Mouse (Mus musculus) forebrain, embryonic 12.5 days (tissue): ENCODE measurements around the gene Gm49486. TPM values are rescaled to one million over a fixed set of nuclear protein-coding genes. Genes with fewer than 3 reads are reported as not detected.

Experiments
- ATAC-seq: fragments of 200-750 bp; cut with Nextera tagmentation; 2 replicates; pipeline ENCODE4 v1.8.0; 2017; ENCODE audit warnings: moderate TSS enrichment; ENCODE audit not compliant: low FRiP score
- H3K27ac ChIP-seq: fragments of 300-500 bp; sonication (generic); 2 replicates; pipeline ENCODE4 v1.5.1; 2016; ENCODE audit warnings: mild to moderate bottlenecking
- H3K27me3 ChIP-seq: fragments of 300-500 bp; sonication (generic); 2 replicates; pipeline ENCODE4 v1.6.1; 2016; ENCODE audit warnings: mild to moderate bottlenecking
- H3K36me3 ChIP-seq: fragments of 300-500 bp; sonication (generic); replicated peaks from 2 replicates; pipeline ENCODE4 v1.6.1; 2016; ENCODE audit warnings: mild to moderate bottlenecking
- H3K4me1 ChIP-seq: fragments of 300-500 bp; sonication (generic); 2 replicates; pipeline ENCODE4 v1.6.1; 2016
- H3K4me2 ChIP-seq: fragments of 300-500 bp; sonication (generic); 2 replicates; pipeline ENCODE4 v1.6.1; 2016; ENCODE audit warnings: mild to moderate bottlenecking, moderate library complexity
- H3K4me3 ChIP-seq: fragments of 300-500 bp; sonication (generic); replicated peaks from 2 replicates; pipeline ENCODE4 v1.5.1; 2016; ENCODE audit warnings: mild to moderate bottlenecking
- H3K9ac ChIP-seq: fragments of 300-500 bp; sonication (generic); 2 replicates; pipeline ENCODE4 v1.6.1; 2016; ENCODE audit warnings: mild to moderate bottlenecking
- H3K9me3 ChIP-seq: fragments of 300-500 bp; sonication (generic); 2 replicates; pipeline ENCODE4 v1.6.1; 2016
- WGBS: fragments of 180-500 bp; shearing (Covaris S2); methylation state at CpG from one replicate; pipeline ENCODE4 v1.1.7; 2016; 5-methylcytosine and 5-hydroxymethylcytosine counted together
- polyA plus RNA-seq: library from polyadenylated mRNA; unstranded; fragments of >200 nt; fragmentation: Nextera tagmentation; extraction: Ambion mirVana; gene quantifications from 2 replicates; pipeline ENCODE4 v1.2.1, GENCODE M21; 2016

Gene Gm49486
- 0.49 and 0.72 TPM in 2 replicates for polyA plus RNA-seq

- ATAC-seq: peak; percentile 92
- Histone ChIP-seq H3K4me3 (peak within 1 kb of the TSS; percentile 87), H3K9me3 (no peaks in the 10 kb centered on the region), H3K27me3 (no peaks in the 10 kb centered on the region), H3K4me2 (peak within 1 kb of the TSS; percentile 99), H3K9ac (peak within 1 kb of the TSS; percentile 93), H3K27ac (peak within 1 kb of the TSS; percentile 97), H3K36me3 (peaks cover 30% of the 10 kb centered on the region), H3K4me1 (peaks cover 22% of the 10 kb centered on the region)
- WGBS: under 1% methylated on average over 51 of the region's 51 CpGs
Measured at GRCm38 (mm10) chr15:79229058-79229821, at the start of gene Gm49486, which contains the start of gene Pick1. Gene Gm49486, plus strand, starts transcription at chr15:79229391. Gene Pick1, plus strand, starts transcription at chr15:79229173.

- no peak for ATAC-seq
- no peaks in the 10 kb centered on the region for H3K27me3 ChIP-seq
- 87% methylated on average over 10 of the region's 10 CpGs for WGBS
Measured at GRCm38 (mm10) chr15:79185213-79185612, 44.0 kb upstream of the Gm49486 start.

GRCm38 (mm10) chr15:79187819-79188218 is 41.4 kb upstream of the Gm49486 start:
- H3K4me3 ChIP-seq: no peak overlapping the region
- no peaks in the 10 kb centered on the region for H3K27me3 ChIP-seq
- H3K9ac ChIP-seq: no peak overlapping the region
- H3K4me1 ChIP-seq: peaks cover 7% of the 10 kb centered on the region
- no peaks in the 10 kb centered on the region for H3K36me3 ChIP-seq
- H3K9me3 ChIP-seq: no peaks in the 10 kb centered on the region
- H3K27ac ChIP-seq: no peak overlapping the region
- ATAC-seq: no peak
- no peak overlapping the region for H3K4me2 ChIP-seq
- WGBS: 92% methylated on average over 8 of the region's 8 CpGs

More at GRCm38 (mm10) chr15:79185213-79185612, 44.0 kb upstream of the Gm49486 start:
- Histone ChIP-seq H3K36me3 (no peaks in the 10 kb centered on the region), H3K4me3 (no peak overlapping the region), H3K4me2 (no peak overlapping the region), H3K27ac (no peak overlapping the region), H3K4me1 (no peaks in the 10 kb centered on the region), H3K9me3 (no peaks in the 10 kb centered on the region), H3K9ac (no peak overlapping the region)

- Histone ChIP-seq H3K27me3 (no peaks in the 10 kb centered on the region), H3K9ac (no peak overlapping the region), H3K4me3 (no peak overlapping the region), H3K4me1 (peaks cover 33% of the 10 kb centered on the region), H3K4me2 (no peak overlapping the region), H3K36me3 (no peaks in the 10 kb centered on the region), H3K27ac (no peak overlapping the region), H3K9me3 (no peaks in the 10 kb centered on the region)
- no peak for ATAC-seq
- WGBS: 99% methylated on average over 2 of the region's 2 CpGs
Measured at GRCm38 (mm10) chr15:79191426-79191825, 37.8 kb upstream of the Gm49486 start.

- Histone ChIP-seq H3K4me1 (peaks cover 33% of the 10 kb centered on the region), H3K9me3 (no peaks in the 10 kb centered on the region), H3K9ac (0 out of 2 replicates have a peak overlapping the region, but pooled peaks have one; percentile 49), H3K4me3 (no peak overlapping the region), H3K27me3 (no peaks in the 10 kb centered on the region), H3K27ac (peak overlapping the region; percentile 97), H3K4me2 (0 out of 2 replicates have a peak overlapping the region, but pooled peaks have one; percentile 42), H3K36me3 (no peaks in the 10 kb centered on the region)
- ATAC-seq: peak; percentile 42
- 88% methylated on average over 6 of the region's 6 CpGs for WGBS
Measured at GRCm38 (mm10) chr15:79192450-79192849, 36.7 kb upstream of the Gm49486 start.

GRCm38 (mm10) chr15:79192885-79193845 is 36.0 kb upstream of the Gm49486 start:
- Histone ChIP-seq H3K4me1 (peaks cover 33% of the 10 kb centered on the region), H3K9ac (peak overlapping the region; percentile 49; the same call in 1 of the 2 replicates), H3K4me2 (peak overlapping the region; percentile 42), H3K4me3 (peak overlapping the region; percentile 7; the same call in 1 of the 2 replicates), H3K9me3 (no peaks in the 10 kb centered on the region), H3K36me3 (no peaks in the 10 kb centered on the region), H3K27me3 (no peaks in the 10 kb centered on the region), H3K27ac (peak overlapping the region; percentile 97)
- peak; percentile 82 for ATAC-seq
- 12% methylated on average over 26 of the region's 27 CpGs for WGBS

GRCm38 (mm10) chr15:79194048-79194447 is 35.1 kb upstream of the Gm49486 start:
- Histone ChIP-seq H3K27me3 (no peaks in the 10 kb centered on the region), H3K36me3 (no peaks in the 10 kb centered on the region), H3K9me3 (no peaks in the 10 kb centered on the region), H3K27ac (peak overlapping the region; percentile 97), H3K4me1 (peaks cover 33% of the 10 kb centered on the region), H3K4me3 (no peak overlapping the region), H3K4me2 (no peak overlapping the region), H3K9ac (0 out of 2 replicates have a peak overlapping the region, but pooled peaks have one; percentile 49)
- 85% methylated on average over 9 of the region's 9 CpGs for WGBS
- ATAC-seq: no peak

- no peak overlapping the region for H3K4me2 ChIP-seq
- peaks cover 33% of the 10 kb centered on the region for H3K4me1 ChIP-seq
- no peak for ATAC-seq
Measured at GRCm38 (mm10) chr15:79194946-79195345, 34.2 kb upstream of the Gm49486 start.

GRCm38 (mm10) chr15:79195492-79195891 is 33.7 kb upstream of the Gm49486 start:
- no peak overlapping the region for H3K4me2 ChIP-seq
- H3K4me1 ChIP-seq: peaks cover 33% of the 10 kb centered on the region
- WGBS: 90% methylated on average over 8 of the region's 8 CpGs

More at GRCm38 (mm10) chr15:79194946-79195345, 34.2 kb upstream of the Gm49486 start:
- Histone ChIP-seq H3K9me3 (no peaks in the 10 kb centered on the region), H3K4me3 (no peak overlapping the region), H3K27me3 (no peaks in the 10 kb centered on the region), H3K36me3 (no peaks in the 10 kb centered on the region), H3K9ac (no peak overlapping the region), H3K27ac (no peak overlapping the region)
- 67% methylated on average over 2 of the region's 2 CpGs for WGBS

GRCm38 (mm10) chr15:79199390-79199976 is 29.7 kb upstream of the Gm49486 start:
- no peaks in the 10 kb centered on the region for H3K36me3 ChIP-seq
- H3K27me3 ChIP-seq: no peaks in the 10 kb centered on the region
- H3K4me2 ChIP-seq: no peak overlapping the region
- no peak overlapping the region for H3K4me3 ChIP-seq
- H3K9me3 ChIP-seq: no peaks in the 10 kb centered on the region
- H3K4me1 ChIP-seq: peaks cover 39% of the 10 kb centered on the region
- 89% methylated on average over 12 of the region's 12 CpGs for WGBS
- no peak overlapping the region for H3K27ac ChIP-seq
- H3K9ac ChIP-seq: no peak overlapping the region
- no peak for ATAC-seq

More at GRCm38 (mm10) chr15:79195492-79195891, 33.7 kb upstream of the Gm49486 start:
- Histone ChIP-seq H3K9me3 (no peaks in the 10 kb centered on the region), H3K36me3 (no peaks in the 10 kb centered on the region), H3K27ac (no peak overlapping the region), H3K27me3 (no peaks in the 10 kb centered on the region), H3K4me3 (no peak overlapping the region), H3K9ac (no peak overlapping the region)
- ATAC-seq: no peak

GRCm38 (mm10) chr15:79201491-79202150 is 27.6 kb upstream of the Gm49486 start:
- no peaks in the 10 kb centered on the region for H3K27me3 ChIP-seq
- peak; percentile 76 for ATAC-seq
- WGBS: 11% methylated on average over 13 of the region's 13 CpGs
- no peaks in the 10 kb centered on the region for H3K9me3 ChIP-seq
- H3K36me3 ChIP-seq: no peaks in the 10 kb centered on the region
- no peak overlapping the region for H3K9ac ChIP-seq
- peak overlapping the region; percentile 82 for H3K27ac ChIP-seq
- H3K4me3 ChIP-seq: no peak overlapping the region
- H3K4me1 ChIP-seq: peaks cover 29% of the 10 kb centered on the region
- H3K4me2 ChIP-seq: peak overlapping the region; percentile 26
